Mouse (Mus musculus) cerebellum, adult 18-20 months (tissue): Measurements from ENCODE around the gene Klc3.

Experiments
- DNase-seq, 2 experiments: peaks; one replicate each; pipeline ENCODE4 v3.0.0; 2021

Klc3 gene

DNA sequence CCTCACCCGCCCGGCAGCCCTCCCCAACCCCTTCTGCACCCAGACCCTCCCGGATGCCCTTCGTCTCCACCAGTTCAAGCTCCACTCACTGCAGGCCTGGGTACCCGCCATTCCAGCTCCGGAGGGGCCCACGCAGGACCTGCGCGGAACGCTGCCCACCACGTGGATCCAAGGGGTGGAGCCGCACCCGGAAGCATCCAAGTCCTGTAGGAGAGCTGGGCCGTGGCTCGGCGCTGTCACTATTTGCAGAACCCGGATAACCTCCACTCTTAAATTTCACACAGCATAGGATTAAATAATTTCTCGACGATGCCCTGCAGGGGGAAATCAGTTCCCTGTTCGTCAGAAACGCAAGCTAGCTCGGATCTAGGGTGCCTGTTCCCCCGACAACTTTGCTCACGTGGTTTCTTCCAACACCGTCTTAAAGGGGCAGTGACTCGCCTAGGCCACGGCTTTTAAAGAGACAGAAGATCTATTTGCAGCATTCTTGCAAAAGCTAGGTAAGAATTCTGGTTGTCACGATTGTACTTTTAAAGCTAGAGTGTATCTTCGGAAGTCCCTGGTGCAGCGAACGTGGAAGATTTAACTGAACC lies 44.5 kb downstream of the Klc3 start, which contains the start of the genes Cd3eap and Ppp1r13l:
Gene Cd3eap (minus strand): TSS at position 185 of the 593 bp plus-strand sequence.
Gene Ppp1r13l (plus strand): TSS at position 451 of the 593 bp plus-strand sequence.
- DNase-seq, result peak; percentile 87

DNA sequence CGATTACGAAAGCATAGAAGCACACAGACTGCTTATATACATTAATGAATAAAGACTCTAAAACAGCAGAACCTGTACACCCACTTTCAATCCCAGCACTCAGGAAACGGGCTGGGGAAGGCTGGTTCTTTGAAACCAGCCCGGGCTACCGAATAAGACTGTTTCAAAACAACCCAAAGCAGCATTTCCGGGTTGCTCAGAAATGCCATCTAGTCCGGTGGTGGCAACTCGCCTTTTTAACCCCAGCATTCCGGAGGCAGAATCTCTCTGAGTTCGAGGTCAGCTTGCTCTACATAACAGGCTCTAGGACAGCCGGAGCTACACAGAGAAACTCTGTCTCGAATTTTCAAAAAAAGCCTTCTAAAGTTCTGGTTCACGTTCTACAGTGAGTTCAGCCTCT lies 45.3 kb downstream of the Klc3 start:
- no peak for DNase-seq

DNA sequence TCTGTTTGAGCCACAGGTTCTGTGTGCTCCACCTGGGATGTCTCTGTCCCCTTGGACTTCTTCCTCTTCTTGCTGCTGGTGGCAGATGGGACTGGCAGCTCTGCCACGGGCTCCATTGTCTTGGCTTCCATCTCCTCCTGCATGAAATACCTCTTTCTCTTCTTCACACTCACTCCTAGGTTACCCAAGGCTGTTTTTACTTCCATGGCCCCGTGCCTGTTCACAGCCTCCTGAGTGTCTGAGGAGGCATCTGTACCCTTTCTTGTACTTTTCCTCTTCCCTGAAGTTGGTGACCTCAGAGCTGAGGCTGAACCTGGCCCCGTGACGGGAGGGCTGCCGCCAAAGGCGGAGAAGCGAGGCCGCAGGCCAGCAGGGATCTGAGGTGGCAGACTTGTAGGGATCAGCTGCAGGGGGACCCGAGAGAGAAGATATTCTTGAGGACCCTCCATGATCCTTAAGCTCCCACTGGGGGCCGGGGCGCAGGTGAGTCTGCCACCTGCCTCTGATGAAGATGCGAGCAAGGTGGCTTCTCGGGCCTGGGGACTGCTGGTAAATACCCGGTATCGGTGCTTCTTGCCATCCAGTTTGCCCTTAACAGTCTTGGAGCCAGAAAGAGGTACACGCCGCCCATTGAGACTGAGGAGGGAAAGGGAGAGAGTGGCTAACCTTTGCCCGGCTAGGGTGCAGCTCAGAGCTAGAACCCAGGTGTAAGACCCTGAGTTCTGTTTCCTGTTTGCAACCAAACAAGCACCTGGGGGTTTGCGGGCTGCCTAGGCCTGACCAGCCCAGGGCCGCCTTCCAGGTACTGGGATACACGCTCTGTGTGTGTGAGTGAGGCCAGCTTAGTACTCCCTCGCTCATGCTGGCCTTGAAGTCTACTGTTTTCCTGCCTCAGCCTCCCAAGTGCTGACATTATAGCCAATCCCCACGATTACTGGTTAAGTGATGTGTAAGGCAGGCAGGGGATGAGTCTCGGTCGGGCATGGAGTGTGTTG lies 46.2 kb downstream of the Klc3 start:
- DNase-seq, result peak in 1 of 2 experiments; percentile 30

DNA sequence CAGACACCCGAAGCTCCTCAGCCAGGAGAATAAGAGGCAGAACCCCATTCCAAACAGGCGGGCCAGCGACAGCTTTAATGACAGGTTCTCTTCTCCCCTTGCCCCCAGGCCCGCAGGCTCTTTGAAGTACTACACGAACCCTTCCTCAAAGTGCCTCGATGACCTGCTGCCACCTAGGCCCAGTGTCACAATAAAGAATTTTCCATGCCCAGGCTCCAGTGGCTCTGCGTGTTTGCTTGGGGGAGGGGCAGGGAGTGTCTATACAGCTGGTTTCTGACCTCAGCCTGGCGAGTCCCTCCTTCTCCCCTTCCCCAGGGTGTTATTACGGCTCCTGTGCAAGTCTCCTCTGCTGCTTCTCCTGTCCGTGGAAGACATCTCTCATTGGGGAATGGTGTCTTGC lies 47.6 kb downstream of the Klc3 start:
- no peak for DNase-seq

DNA sequence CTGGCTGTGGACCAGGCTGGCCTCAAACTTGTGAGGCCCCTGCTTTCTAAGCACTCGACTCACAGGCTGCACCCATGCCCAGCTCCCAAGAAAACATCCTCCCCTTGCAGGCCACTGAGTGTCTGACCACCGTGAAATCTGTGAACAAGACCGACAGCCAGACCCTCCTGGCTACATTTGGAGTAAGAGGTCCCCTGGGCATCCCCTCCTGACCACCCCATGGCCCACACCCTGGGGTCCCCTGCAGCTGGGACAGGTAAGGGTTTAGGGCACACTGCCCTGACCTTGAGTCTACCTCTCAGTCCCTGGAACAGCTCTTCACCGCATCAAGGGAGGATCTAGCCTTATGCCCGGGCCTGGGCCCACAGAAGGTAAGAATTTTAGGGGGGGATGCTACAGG lies 48.9 kb downstream of the Klc3 start:
- DNase-seq, result no peak

DNA sequence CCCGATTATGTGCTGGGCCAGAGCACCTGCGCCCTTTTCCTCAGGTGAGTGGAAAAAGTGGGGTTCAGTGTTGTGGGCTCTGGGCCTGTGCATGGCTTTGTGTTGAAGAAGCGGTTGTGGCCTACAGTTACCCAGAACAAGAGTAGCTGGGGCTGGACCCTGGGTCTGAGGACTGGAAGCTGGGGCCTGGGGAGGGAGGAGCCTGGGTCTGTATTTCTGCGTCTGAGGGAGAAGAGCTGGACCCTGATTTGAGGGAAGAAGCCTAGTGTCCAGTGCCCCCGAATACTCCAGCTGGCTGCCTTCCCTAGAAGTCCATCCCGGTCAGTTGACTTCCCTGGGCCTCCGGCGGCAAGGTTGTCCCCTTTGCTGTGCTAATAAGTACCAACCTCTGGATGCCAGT lies 53.7 kb downstream of the Klc3 start:
- no peak for DNase-seq

DNA sequence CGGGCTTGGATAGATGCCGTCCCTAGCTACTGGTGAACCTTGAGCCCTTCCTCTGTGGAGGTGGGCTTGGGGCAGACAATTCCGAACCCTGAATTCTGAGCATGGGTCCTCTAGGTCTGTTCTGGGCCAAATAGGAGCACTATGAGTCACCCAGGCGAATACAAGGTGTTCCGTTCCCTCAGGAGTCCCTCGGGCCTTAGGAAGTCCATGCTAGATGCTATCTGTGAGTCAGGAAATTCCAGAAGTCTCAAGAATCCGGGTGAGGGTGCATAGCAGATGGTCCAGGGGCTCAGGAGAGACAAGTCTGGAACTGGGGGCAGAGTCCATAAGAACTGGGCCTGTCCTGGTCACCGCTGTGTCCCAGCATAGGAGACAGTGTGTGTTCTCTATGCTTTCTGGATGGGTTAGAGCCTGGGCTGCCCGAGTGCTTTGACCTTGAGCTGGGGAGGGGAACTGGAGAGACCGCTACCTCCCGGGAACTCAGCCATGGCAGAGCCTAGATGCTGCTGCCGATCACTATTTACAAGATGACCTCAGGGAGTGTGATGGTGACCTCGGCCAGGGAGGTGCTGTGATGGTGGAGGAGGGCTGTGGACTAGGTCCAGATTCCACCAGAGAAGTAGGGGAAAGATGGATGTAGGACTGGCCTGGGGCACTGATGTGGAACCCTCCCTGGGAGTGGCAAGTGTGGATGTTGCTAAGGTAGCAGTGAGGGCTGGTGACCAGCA lies 54.6 kb downstream of the Klc3 start:
- no peak for DNase-seq

DNA sequence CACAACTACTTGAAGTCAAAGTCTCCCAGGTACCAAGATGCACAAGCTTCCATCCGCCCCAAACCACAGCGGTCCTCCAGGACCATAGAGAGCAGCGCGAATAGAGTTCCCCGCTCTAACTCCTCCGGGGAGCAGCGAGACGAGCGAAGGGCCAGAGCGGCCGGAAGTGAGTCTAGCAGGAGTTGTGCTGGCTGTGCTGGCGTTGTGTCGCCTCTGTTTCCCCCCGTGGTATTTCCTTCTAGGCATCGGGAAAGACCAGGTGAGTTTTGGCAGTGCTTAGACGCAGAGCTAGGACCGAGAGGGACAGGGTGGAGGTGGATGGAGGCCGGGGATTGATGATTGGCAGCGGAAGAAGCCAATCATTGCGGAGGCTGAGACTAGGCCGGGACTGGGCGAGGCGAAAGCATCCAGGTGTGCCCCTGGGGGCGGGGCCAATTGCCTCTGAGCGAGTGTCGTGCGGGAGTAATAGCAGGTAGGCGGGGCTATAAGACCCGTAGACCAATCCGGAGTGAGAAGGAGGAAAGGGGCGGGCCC lies 58.9 kb downstream of the Klc3 start:
- peak; percentile 98 to 99 for DNase-seq
